Mouse (Mus musculus) hematopoietic stem cell, adult 5-6 weeks (primary cell): Measurements from ENCODE around the gene Tmem239. TPM values are rescaled to one million over a fixed set of nuclear protein-coding genes. Genes with fewer than 3 reads are reported as not detected.

Source experiments
- ATAC-seq, 2 experiments: fragments of 125-278 bp in 1 of 2; replicated peaks in 1 of 2; 2 replicates each; pipeline ENCODE4 v1.8.0; 2016 to 2017; ENCODE audit warnings: inconsistent platforms in 2 of 2, mild to moderate bottlenecking in 2 of 2, moderate number of reproducible peaks in 2 of 2, low read depth in 1 of 2, moderate TSS enrichment in 1 of 2; ENCODE audit not compliant: low FRiP score in 2 of 2, poor library complexity in 2 of 2, severe bottlenecking in 2 of 2, insufficient read depth in 1 of 2, low TSS enrichment in 1 of 2
- total RNA-seq: library from RNA; stranded (forward); fragments of 172-1452, 232-1000 nt; gene quantifications from 2 replicates; pipeline ENCODE4 v1.2.3, GENCODE M21; 2017

Tmem239 gene
- total RNA-seq, 1 experiment from 2014 or later = not detected

GRCm38 (mm10) chr2:130401891-130402290 is 4.4 kb upstream of the Tmem239 start:
- ATAC-seq = no peak

- no peak for ATAC-seq
Observed at GRCm38 (mm10) chr2:130404939-130405338, 1.3 kb upstream of the Tmem239 start, which contains the start of the genes Gm28372 and 1700020A23Rik. TSS of gene Gm28372 (plus strand) at chr2:130405239. TSS of gene 1700020A23Rik (plus strand) at chr2:130405259.

- no peak for ATAC-seq
Observed at GRCm38 (mm10) chr2:130408194-130408593, 1.9 kb downstream of the Tmem239 start.

- ATAC-seq = peak; percentile 62 to 89
Observed at GRCm38 (mm10) chr2:130411558-130412495, 5.5 kb downstream of the Tmem239 start.

- ATAC-seq = no peak
Observed at GRCm38 (mm10) chr2:130412775-130413174, 6.5 kb downstream of the Tmem239 start.

- ATAC-seq = no peak
Observed at GRCm38 (mm10) chr2:130414094-130414856, 8.0 kb downstream of the Tmem239 start.

- no peak for ATAC-seq
Observed at GRCm38 (mm10) chr2:130421781-130422620, 15.7 kb downstream of the Tmem239 start.

- peak in 1 of 2 experiments; percentile 46; a peak in 3 of 4 replicates for ATAC-seq
Observed at GRCm38 (mm10) chr2:130423397-130424125, 17.3 kb downstream of the Tmem239 start.

GRCm38 (mm10) chr2:130424126-130424853 is 18.0 kb downstream of the Tmem239 start, which contains the start of the genes Vps16 and Pced1a:
TSS of gene Vps16 (plus strand) at chr2:130424339.
TSS of gene Pced1a (minus strand) at chr2:130424701.
- ATAC-seq = peak; percentile 81 to 87

- ATAC-seq = no peak
Observed at GRCm38 (mm10) chr2:130425112-130425511, 18.8 kb downstream of the Tmem239 start.

- ATAC-seq = no peak
Observed at GRCm38 (mm10) chr2:130429851-130430250, 23.6 kb downstream of the Tmem239 start.

GRCm38 (mm10) chr2:130430484-130430883 is 24.2 kb downstream of the Tmem239 start:
- no peak for ATAC-seq

- ATAC-seq = no peak
Observed at GRCm38 (mm10) chr2:130432157-130432556, 25.9 kb downstream of the Tmem239 start.

GRCm38 (mm10) chr2:130433152-130433551 is 26.9 kb downstream of the Tmem239 start:
- peak; percentile 42 to 48; a peak in 1 of 4 replicates for ATAC-seq

GRCm38 (mm10) chr2:130436769-130437168 is 30.5 kb downstream of the Tmem239 start:
- no peak for ATAC-seq

- ATAC-seq = no peak
Observed at GRCm38 (mm10) chr2:130438861-130439260, 32.6 kb downstream of the Tmem239 start.
